Mouse (Mus musculus): ENCODE measurements around the gene Ppp2r5c.

Gene Ppp2r5c

GRCm38 (mm10) chr12:110488031-110488430 lies 41.1 kb downstream of the Ppp2r5c start:
- DNase-seq (ENCODE audit: low spot score): no peak

- no peak for DNase-seq (ENCODE audit: low spot score)
Observed at GRCm38 (mm10) chr12:110489946-110490701, 43.2 kb downstream of the Ppp2r5c start.

- DNase-seq (ENCODE audit: low spot score): no peak
Observed at GRCm38 (mm10) chr12:110492436-110492835, 45.5 kb downstream of the Ppp2r5c start.

- DNase-seq (ENCODE audit: low spot score): no peak
Observed at GRCm38 (mm10) chr12:110493597-110494369, 46.9 kb downstream of the Ppp2r5c start.

- no peak for DNase-seq (ENCODE audit: low spot score)
Observed at GRCm38 (mm10) chr12:110494846-110495245, 47.9 kb downstream of the Ppp2r5c start.

- no peak for DNase-seq (ENCODE audit: low spot score)
Observed at GRCm38 (mm10) chr12:110495260-110495659, 48.3 kb downstream of the Ppp2r5c start.

- no peak for DNase-seq (ENCODE audit: low spot score)
Observed at GRCm38 (mm10) chr12:110496016-110496415, 49.1 kb downstream of the Ppp2r5c start.

- no peak for DNase-seq (ENCODE audit: low spot score)
Observed at GRCm38 (mm10) chr12:110497013-110497412, 50.1 kb downstream of the Ppp2r5c start.

GRCm38 (mm10) chr12:110497485-110497884 lies 50.6 kb downstream of the Ppp2r5c start:
- no peak for DNase-seq (ENCODE audit: low spot score)

GRCm38 (mm10) chr12:110498283-110499224 lies 51.6 kb downstream of the Ppp2r5c start:
- no peak for DNase-seq (ENCODE audit: low spot score)

GRCm38 (mm10) chr12:110499225-110499992 lies 52.5 kb downstream of the Ppp2r5c start:
- no peak for DNase-seq (ENCODE audit: low spot score)

- DNase-seq (ENCODE audit: low spot score): no peak
Observed at GRCm38 (mm10) chr12:110500095-110500494, 53.2 kb downstream of the Ppp2r5c start.

- no peak for DNase-seq (ENCODE audit: low spot score)
Observed at GRCm38 (mm10) chr12:110503406-110504144, 56.7 kb downstream of the Ppp2r5c start.

GRCm38 (mm10) chr12:110504145-110504490 lies 57.2 kb downstream of the Ppp2r5c start:
- DNase-seq (ENCODE audit: low spot score): no peak

- no peak for DNase-seq (ENCODE audit: low spot score)
Observed at GRCm38 (mm10) chr12:110504793-110505192, 57.9 kb downstream of the Ppp2r5c start.

- DNase-seq (ENCODE audit: low spot score): no peak
Observed at GRCm38 (mm10) chr12:110506046-110506445, 59.1 kb downstream of the Ppp2r5c start.

GRCm38 (mm10) chr12:110507714-110508297 lies 60.9 kb downstream of the Ppp2r5c start:
- no peak for DNase-seq (ENCODE audit: low spot score)

GRCm38 (mm10) chr12:110508680-110509079 lies 61.8 kb downstream of the Ppp2r5c start:
- no peak for DNase-seq (ENCODE audit: low spot score)

- no peak for DNase-seq (ENCODE audit: low spot score)
Observed at GRCm38 (mm10) chr12:110510171-110510871, 63.4 kb downstream of the Ppp2r5c start.

GRCm38 (mm10) chr12:110511201-110511600 lies 64.3 kb downstream of the Ppp2r5c start:
- DNase-seq (ENCODE audit: low spot score): no peak

All from urinary bladder, postnatal 10 days (tissue).